Mouse (Mus musculus): ENCODE results near the gene Gm49721. TPM values are rescaled to one million over a fixed set of nuclear protein-coding genes. Genes with fewer than 3 reads are reported as not detected.

Gm49721 gene
- polyA plus RNA-seq, 1 experiment from 2014 or later, result 0.09 TPM

Other genes starting within 250 kb of the Gm49721 start
- gene Ezr, start 196.1 kb upstream of the Gm49721 start, polyA plus RNA-seq (2016; fragmentation: Nextera tagmentation; extraction: Ambion mirVana), result 48.6 and 52.2 TPM in 2 replicates
- gene Rsph3b, start 30.2 kb upstream of the Gm49721 start, polyA plus RNA-seq (2016; fragmentation: Nextera tagmentation; extraction: Ambion mirVana), result 31.6 and 34.7 TPM in 2 replicates
- 58.0 and 61.1 TPM in 2 replicates for gene Tagap1, start 17.7 kb upstream of the Gm49721 start, polyA plus RNA-seq (2016; fragmentation: Nextera tagmentation; extraction: Ambion mirVana)
- gene Rnaset2b, start 8.3 kb upstream of the Gm49721 start, polyA plus RNA-seq (2016; fragmentation: Nextera tagmentation; extraction: Ambion mirVana), result 150 and 164 TPM in 2 replicates
- gene Gm1604a, start 46.7 kb downstream of the Gm49721 start, polyA plus RNA-seq (2016; fragmentation: Nextera tagmentation; extraction: Ambion mirVana), result not detected in 2 replicates
- 24.6 and 24.8 TPM in 2 replicates for gene Rps6ka2, start 191.2 kb downstream of the Gm49721 start, polyA plus RNA-seq (2016; fragmentation: Nextera tagmentation; extraction: Ambion mirVana)